Mouse (Mus musculus) gastrocnemius, adult 18-20 months (tissue): ENCODE measurements around the gene Slc35g2. TPM values are rescaled to one million over a fixed set of nuclear protein-coding genes. Genes with fewer than 3 reads are reported as not detected.
A peak's percentile ranks its signal among the peaks of the same experiment; 100 is the strongest.

Source experiments
- DNase-seq: peaks from one replicate; pipeline ENCODE4 v3.0.0; 2021; ENCODE audit warnings: low spot score
- total RNA-seq, 2 experiments: library from RNA; stranded (reverse); gene quantifications; 2 replicates each; pipeline ENCODE4 v1.2.3; 2021

The Slc35g2 gene
- total RNA-seq, 2 experiments from 2014 or later = 0.46 to 0.78 TPM

DNA sequence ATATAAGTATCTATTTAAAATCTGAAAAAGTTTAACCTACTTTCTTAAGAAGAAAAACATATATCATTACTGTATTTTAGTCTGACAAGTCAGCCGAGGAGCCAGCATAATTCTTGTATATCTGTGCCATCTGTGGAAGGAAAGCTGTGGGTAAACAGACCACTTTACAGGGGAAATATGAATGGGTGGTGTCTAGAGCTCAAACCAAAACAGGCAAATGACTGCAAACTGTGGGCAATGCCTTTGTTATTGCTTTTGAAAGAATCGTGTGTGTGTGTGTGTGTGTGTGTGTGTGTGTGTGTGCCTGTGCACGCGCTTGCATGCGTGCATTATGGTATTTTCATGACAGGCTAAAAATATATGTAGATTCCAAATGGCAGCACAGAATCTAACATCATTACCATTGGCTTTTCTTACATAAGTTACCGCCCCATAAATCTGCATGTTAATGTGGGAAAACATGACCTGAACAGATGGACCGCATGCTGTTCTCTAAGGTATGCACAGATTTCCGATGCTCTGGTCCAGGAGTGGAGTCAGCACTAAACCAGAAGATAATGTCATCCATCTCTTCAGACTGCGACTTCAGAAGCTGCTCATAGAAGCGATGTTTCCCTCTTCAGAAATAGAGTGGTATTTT, 10.5 kb downstream of the Slc35g2 start:
- no peak for DNase-seq

DNA sequence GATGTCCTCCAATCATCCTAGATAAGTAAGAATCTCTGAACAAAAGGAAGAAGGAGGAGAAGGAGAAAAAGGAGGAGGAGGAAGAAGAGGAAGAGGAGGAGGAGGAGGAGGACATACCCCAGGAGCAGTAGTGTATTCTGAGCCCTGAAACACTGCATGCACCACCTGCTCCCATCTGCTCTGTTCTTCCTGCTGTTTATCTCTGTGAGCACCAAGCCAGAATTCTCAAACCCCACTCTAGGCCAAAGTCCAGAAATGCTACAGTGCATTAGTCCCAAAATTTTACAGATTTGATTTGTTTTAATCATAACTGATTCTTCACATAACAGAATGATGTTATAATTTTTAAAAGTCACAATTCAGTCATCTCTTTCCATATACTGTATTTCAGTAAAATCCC, 11.9 kb downstream of the Slc35g2 start:
- no peak for DNase-seq

DNA sequence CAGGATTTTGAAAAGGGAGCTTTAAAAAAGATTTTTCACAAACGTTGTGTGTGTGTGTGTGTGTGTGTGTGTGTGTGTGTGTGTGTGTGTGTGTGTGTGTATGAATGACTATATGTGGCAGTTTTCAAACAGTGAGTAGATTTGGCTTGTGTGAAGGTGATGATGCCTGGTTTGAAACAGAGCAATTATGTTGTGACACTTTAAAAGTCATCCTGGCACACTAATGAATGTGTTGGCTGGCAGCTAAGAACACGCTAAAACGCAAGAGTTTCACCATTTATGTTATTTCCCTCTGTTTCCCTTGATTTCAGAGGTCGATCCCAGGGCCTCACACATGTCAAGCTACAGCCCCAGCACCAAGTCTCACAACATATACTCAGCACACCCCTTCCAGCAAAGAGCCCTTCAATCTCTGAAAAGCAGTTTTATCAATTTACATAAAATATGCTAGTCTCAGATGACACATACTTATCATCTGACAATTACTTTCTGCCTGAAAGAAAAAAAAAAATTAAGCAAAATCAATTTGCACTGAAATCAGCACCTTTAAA, 12.8 kb downstream of the Slc35g2 start:
- no peak for DNase-seq

DNA sequence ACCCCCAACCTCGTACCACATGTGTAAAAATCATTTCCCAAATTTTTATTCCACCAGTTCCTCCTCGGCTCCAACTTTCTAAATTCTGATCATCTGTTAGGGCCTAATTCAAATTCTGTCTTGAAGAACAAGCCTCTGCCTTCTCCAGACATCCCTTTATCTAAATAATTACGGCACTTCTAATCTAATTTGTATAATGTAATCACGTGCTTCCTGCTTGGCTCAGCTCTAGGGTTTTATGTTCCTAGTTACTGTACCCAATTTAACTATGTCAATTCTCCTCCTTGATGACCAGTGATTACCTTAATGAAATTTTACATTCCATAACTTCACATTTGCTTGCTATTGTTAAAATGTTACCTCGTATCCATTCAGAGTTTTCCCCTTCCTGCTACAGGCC, 15.2 kb downstream of the Slc35g2 start:
- no peak for DNase-seq

DNA sequence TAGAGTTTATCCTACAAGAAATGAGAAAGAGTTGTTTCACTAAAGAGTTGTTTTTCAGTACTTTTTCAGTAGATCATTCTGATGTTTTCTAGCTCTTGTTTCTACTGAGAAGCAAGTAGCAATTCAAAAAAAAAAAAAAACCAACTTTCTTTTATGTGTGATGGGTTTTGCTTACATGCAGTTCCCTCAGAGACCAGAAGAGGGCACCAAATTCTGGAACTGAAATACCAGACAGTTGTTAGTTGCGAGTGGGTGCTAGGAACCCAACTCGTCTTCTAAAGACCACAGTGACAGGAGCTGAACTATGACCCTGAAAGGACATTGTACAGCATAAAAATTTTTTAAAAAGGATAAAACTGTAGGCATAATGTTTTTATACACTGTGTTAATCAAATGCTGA, 22.6 kb downstream of the Slc35g2 start:
- DNase-seq = no peak

DNA sequence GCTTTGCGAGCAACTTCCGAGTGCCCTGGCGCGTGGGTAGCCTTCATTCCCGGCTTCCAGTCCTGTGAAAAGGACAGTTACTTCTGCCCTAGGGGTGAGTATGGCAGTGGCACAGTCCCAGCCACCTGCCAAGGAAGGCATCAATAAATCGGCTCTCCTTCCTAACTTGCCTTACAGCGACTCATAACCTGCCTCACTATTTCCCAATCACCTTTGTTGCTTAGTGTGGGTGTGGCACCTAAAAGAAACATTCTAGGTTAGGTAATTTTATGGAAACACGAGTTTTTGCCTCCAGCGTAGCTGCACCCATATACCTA, 24.3 kb downstream of the Slc35g2 start:
- no peak for DNase-seq

DNA sequence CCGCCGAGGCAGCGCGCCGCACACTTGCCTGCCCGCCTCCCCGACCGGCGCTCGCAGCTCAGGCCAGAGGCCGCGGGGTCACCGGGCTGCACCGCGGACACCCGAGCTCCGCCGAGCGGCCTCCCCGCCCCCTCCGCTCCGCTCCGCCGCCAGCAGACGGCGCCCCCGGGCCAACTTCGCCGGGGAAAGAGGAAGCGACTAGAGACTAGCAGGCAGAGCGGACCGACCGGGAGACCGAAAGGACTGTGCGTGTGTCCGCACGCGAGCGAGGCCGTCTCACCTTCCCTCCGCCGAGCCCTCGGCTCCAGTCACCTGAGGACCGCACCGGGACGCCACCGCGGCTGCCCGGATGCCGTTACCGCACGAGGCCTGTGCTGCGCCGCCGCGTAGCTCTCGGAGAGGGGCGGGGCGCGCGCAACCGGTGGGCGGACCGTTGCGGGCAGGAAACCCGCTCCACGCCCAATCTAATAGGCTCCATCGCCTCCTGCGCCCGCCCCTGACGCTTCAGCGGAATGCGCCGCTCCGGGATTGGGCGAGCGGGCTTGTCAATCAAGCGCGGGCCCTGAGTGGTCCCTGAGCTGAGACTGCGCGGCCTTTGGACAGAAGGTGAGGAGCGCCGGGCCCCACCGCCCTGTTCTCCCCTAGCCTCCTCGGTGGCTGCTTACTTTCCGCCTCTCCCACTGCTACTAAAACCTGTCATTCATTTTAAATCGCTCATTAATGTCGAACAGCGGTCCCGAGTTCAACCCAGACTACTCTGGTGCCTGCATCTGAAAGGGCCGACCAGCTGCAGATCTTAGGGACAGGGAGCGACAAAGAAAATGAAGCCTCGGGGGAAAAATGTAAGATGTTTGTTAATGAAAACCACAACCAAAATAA, 24.9 kb downstream of the Slc35g2 start, which contains the start of gene Nck1:
Nck1 (minus strand) TSS at position 420 of the 879 bp plus-strand sequence.
- DNase-seq = peak; percentile 99

DNA sequence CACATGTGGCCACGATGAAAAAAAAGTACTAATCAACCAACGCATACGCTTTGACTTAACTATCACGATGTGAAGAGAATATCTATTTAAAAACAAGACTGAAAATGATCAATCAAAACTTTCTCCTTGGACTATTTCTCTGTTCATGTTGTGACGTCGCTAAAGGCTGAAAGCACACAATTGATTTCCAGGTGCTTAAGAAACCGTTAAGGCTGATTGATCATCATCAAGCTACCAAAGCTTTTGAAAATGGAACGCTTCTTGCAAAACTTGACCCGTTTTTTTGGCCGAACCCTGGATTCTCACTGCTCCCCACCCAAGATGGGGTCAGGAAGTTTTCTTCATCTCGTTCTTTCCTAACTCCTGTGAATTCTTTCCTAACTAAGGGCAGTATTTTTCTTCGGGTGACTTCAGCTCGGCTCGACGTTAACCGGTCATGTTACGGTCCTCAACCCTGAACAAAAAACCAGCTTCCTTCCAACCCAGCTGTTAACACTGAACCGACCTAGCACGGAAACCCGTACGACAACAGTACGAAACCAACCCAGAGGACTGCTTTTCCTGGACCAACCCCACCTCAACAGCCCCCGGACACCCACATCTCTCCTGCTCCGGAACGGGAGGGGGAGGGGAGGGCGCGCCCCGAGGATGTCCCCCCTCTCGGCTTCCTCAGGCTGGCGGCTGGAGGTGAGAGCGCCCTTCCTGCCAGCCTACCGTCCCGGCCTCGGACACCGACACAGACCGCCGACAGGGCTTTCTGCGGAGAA, 25.8 kb downstream of the Slc35g2 start:
- no peak for DNase-seq

DNA sequence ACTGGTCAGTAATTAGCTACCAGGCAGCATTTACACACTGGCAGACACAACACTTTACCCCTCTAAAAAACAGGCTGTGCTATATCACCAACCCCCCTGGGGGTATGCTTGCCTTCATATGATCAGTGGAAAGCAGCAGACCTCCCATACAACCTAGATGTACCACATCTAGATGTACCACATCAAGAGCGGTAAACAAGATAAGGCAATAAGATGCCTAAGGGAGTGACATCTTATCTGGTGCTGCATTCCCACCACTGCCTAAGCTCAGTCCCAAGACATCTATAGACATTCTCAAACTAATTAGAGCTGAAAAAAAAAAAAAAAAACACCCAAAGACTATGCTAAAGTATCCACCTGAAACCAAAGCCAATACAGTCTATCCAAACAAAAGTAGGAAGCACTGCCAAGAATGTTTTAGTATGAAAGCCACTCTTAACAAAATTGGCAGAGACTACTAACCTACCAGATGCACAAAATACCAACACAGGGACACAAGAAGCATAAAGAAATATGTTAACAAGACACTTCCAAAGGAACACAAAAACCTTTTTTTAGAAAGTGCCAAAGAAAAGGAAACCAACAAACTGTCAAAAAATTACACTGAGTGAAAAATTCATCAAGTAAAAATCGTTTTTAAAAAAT, 35.1 kb downstream of the Slc35g2 start:
- no peak for DNase-seq

DNA sequence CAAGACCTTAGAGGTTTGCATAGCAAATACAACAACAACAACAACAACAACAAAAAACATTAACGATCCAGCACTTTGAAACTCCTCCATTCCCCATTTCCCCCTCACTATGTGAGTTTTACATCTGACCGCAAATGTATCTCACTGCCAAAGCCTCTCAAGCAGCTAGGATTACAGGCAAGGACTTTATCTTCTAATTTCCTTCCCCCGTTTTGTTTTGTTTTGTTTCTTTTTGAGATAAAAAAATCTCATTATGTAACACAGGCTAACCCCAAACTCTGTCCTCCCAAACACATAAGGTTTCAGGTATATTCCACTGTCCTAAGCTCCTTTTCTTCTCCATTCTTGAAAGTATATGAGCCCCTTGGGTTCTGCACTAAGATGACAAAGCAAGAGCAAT, 36.2 kb downstream of the Slc35g2 start:
- DNase-seq = no peak

DNA sequence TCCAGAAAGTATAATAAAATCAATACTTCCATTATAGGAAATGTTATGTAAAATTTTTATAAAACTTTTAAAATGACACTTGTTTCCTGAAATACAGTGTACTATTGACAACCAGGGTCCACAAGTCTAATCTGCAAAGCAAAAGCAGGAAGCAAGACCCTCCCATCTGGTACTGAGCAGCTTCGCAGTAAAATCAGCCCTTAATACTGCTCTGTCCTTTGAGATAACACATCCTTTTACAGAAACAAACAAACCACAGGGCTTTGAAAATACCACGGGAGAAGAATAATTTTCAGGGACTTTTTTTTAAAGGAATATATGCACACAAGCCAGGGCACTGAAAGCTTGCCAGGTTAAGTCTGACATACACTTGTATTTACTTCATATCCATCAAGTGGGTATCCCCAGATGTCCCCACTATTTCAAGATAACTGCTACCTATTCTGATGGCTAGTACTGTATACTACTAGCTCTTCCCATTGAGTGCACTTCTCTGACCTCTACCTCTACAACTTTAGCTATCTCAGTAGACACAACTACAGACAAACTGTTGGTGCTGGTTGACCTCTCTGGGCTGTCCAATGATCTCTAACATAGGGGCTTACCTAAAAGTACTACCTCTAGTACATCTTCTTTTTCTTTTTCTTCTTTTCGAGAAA, 37.9 kb downstream of the Slc35g2 start:
- no peak for DNase-seq

DNA sequence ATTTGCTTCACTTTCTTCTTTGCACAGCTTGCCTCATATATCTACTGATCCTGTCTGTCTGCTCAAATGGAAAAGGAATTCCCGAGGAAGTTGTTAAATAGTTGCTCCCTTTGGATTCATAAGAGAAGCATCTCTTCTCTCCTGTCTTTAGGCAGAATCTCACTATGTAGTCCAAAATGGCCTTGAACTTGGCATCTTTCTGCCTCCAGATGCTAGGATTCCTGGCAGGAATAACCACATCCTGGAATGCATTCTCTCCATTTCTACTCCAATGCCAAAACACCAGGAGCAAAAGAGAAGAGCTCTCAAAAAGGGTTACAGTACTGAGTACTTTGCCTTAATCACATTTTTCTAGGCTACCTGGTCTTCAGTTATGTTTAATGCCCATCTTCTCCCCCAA, 39.6 kb downstream of the Slc35g2 start:
- no peak for DNase-seq

DNA sequence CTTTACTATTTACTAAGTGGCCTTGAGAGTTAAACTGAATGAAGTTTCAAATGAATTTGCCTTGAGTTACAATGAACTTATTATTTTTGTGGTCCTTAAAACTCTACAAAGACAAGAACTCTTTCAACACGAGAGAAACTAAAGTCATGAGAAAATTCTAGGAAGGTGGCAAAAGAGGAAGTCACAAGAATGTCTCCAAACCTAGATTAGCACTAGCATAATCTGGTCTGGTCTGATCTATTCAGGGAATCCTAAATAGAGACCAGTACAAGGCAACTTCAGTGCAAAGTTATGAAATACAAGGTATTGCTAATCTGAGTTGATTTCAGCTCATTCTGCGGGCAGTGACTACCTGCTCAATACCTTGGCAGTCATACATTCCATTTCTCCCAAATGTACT, 45.7 kb downstream of the Slc35g2 start:
- DNase-seq = no peak

DNA sequence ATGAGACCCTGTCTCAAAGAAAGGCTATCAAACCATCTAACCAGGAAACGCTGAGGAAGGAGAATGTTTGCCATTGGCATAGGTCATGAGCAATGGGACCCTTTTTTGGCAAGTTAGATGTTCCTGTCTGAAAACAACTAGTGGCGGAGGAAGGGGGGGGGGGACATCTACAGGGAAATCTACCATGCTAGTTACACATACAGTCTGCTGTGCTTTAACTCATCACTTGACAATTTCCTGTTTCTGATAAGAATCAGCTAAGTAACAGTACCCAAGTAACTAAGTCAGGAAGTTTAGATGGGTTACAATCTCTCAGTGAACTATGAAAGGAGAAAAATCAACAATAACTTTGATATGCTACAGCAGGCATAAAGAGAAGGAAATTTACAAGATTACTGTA, 48.9 kb downstream of the Slc35g2 start:
- DNase-seq = no peak

DNA sequence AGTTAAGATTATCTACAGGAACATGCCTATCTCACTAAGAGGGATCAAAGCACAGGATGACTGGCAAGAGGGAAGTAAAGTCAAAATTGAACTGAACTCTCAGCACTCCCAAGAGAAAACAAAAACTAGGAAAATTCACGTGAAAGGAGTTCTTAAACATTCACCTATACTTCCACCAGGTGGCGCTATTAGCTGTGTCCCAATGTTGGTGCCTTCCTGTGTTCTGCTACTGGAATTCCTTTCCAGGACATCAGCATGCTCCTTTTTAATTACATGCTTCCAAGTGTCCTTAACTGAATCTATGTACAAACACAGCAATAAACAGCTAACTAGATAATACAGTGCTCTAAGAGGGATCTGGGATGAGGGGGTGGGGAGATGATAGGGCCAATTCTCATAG, 50.3 kb downstream of the Slc35g2 start:
- DNase-seq = peak; percentile 69

DNA sequence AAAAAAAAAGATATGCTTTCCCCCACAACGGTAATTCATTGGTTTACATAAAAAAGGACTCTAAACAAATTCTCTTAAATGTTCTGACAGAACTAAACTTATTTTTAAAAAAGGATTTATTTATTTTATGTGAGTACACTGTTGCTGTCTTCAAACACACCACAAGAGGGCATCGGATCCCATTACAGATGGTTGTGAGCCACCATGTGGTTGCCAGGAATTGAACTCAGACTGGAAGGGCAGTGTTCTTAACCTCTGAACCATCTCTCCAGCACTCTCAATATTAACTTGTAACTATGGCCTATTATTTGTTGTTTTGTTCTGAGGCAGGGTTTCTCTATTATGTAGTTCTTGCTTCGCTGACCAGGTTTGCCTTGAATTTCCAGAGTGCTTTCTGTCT, 50.9 kb downstream of the Slc35g2 start:
- no peak for DNase-seq

DNA sequence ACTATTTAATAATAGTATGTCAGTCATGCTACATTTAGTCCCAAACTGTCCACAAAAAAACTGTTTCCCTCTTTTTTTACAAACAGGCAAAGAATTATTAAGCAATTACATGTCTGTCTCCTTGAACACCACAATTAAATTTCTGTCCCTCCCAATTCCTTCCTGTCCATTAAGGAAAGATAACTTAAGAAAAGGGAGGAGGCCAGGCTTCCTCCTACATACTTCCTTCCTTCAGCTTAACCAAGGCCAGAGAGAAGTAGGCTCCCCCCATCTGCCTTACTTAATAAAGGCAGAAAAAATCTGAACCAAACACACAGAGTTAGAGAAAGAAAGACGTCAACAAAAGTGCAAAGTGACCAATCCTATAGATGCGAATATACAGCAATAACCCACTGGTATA, 63.3 kb downstream of the Slc35g2 start:
- no peak for DNase-seq

DNA sequence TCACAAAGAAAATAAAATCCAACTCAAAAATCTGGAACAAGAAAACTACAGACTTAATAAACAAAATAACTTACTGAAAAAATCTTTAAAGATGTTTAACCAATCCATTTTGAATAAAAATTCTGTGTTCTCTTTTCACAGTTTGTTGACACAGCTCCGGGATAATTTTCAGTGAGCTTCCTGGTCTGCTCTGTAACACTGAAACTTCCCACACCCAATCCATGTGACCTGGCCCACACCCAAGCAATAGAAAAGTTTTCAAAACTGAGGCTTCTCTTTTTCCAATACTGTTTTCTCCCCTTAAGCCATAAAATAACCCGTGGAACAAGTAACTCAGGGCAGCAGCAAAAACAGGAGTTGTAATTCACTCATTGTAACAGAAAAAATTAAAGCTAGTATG, 64.2 kb downstream of the Slc35g2 start:
- peak; percentile 83 for DNase-seq

DNA sequence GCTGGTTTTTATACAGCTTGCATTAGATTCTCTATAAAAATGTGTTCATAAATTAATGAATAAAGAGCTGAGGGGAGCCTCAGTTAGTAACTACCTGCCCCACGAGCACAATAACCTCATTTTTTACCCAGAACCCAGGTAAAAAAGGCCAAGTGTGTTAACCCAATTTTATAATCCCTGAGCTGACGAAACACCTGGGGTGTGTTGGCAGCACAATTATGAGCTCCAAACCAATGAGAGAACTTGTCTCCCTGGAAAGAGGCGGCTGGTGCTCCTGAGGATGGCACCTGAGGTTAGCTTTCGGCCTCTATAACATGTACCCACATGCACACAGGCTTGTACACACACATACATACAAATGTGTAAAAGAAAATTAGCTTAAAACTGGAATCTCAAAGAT, 65.4 kb downstream of the Slc35g2 start:
- no peak for DNase-seq
